Mouse (Mus musculus): ENCODE results near the gene Mfsd12.

Gene Mfsd12

DNA sequence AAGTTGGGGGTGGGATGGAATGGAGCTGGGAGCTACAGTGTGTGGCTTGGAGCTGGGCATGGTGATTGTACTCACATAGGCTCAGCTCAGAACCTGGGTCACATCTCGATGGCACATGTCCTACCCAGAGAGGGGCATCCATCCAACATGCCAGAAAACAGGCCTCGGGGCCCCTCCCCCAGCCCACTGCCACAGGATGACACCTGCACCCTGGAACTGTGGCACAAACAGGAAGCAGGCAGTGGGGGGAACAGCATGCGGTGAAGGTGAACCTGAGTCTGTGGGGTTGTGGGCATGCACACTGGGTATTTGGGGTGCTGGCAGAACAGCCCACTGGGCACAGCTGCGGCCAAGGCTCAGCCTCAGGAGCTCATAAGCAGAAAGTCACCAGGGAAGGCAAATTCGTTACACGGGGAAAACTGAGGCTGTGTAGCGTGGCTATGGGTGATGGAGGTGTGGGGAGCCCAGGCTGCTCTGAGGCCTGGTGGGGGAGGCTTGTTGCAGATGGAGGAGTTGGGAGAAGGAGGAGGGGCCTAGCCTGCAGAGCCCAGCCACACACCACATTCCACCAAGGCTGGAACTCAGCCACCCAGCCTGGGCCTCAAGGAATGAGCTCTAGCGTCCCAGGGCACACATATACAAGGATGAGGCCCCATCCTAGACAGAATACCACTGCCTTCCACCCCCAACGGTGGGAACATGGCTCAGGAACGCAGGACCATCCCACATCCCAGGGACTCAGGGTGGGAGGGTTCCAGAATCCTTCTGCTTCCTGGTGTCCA, 27.9 kb upstream of the Mfsd12 start:
- DNase-seq: no peak

DNA sequence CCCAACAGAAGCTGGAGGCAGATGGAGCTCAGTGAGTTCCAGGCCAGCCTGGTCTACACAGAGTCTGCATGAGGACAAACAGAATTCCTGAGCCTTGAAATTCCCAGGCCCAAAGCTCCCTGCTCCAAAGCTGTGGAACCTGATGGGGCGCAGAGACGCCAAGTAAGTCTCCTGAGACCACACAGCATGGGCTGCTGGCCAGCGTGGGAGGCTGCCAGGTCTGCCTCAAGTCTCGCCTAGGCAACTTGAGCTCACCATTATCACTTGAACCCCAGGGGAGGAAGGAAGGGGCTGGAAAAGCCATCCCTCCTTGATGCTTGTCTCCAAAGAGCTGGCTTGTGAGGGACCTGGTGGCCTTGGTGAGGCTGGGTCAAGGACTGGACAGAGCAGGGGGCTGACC, 27.3 kb upstream of the Mfsd12 start:
- no peak for DNase-seq

DNA sequence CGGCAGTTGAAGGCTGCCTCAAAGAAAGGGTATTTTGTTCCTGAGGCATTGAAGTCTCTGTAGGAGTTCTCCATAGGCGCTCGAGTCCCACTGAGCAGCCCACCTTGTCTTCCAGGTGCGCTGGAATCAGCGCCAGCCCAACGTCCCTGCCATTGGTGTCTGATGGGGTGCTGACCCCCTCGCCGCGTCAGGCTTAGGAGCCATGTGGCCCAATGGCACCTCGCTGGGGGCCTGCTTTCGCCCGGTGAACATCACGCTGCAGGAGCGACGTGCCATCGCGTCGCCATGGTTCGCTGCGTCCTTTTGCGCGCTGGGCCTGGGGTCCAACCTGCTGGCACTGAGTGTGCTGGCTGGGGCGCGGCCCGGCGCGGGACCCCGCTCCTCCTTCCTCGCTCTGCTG, 25.0 kb upstream of the Mfsd12 start:
- no peak for DNase-seq

DNA sequence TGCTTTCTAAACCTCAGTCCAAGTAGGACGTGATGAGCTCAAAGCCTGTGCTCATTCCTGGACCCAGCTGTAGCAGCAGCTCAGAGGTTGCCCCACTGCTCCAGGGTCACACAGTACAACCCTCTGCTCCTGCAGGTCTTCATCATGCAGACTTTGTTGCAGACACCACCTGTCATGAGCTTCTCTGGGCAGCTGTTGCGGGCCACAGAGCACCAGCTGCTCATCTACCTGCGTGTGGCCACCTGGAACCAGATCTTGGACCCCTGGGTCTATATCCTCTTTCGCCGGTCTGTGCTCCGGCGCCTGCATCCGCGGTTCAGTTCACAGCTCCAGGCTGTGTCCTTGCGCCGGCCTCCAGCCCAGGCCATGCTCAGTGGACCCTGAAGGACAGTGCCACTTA, 23.0 kb upstream of the Mfsd12 start:
- no peak for DNase-seq

DNA sequence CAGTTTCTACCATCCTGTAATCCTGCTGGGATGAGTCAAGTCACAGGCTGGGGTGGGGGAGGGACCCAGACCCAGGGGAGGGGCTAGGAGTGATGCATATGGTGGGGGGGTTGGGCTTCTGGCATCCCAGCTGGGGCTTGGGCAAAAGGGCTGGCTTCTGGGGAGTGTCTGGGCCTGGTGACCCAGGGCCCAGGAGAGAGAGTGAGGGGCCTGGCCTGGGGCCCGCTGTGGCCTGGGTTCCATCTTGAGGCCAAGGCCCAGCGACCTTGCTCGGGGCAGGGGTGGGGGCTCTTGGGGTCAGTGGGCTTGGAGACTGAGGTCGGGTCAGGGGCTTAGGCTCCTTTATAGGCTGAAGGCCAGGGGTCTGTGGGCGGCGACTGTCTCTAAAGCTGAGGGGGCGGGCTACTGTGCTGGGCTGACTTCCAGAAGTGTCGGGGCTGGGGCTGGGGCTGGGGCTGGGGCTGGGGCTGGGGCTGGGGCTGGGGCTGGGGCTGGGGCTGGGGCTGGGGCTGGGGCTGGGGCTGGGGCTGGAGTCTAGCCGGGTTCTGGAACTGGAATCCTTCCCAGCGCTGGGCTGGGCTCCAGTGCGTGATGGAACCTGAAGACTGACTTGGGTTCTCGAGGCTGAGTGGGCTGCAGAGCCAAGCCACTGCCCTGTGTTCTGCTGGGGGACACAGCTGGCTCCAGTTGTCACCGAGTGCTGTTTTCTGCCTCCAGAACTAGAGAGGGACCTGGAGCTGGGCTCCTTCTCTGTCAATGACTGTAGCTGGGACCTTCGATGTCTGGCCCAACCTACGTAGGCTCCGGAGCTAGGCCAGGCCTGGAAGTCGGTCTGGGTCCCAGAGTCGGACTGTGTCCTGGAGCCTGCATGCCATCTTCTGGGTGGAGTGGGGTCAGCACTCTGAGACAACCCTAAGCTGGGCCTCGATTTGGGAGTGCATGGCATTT, 21.6 kb upstream of the Mfsd12 start:
- DNase-seq: no peak

DNA sequence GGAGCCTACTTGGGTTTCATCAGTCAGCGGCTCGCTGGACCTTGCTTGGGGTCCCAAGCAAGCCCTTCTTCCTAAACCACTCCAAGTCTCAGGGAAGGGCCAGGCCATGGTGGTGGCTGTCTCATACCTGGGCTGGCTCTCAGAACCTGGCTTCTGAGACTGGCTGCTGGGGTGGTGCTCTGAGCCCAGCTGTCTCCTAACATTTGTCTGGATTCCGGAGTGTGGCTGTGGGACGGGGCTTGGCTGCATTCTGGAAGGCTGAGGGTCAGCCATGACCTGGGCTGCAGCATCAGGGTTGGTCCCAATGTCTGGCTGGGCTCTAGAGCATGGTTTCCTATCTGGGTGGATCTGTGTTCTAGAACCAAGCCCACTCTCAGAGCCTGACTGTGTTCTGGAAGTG, 20.7 kb upstream of the Mfsd12 start:
- no peak for DNase-seq

DNA sequence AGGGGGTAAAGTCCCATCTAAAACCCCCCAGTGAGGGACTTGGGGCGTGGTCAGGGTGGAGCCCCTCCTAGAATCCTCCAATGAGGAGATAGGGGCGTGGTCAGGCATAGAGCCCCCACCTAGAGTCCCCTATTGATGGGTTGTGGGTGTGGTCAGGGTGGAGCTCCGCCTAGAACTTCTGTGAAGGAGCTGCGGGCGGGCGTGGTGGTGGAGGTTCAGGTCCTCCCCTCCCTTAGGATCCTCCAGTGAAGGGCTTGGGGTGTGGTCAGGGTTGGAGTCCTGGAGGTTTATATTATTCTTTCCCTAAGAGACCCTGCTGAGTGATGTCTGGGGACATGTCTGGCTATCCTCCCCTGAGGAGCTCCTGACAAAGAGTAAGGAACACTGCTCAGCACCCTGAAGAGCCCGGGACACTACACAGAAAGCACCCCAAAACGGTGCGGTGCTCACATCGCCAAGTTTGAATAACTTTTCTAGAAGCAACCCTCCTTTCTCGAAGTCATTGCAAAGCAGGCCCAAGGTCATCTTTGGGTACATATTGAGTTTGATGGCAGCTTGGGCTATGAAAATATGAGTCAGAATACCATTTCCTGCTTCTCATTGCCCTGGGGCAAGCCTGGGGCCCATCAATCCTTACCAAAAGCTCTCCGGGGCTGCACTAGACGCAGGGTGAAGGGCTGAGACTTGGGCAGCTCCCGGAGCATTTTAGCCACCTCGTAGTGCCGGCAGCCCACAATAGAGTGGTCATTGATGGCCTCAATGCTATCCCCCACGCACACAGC, 16.5 kb upstream of the Mfsd12 start:
- no peak for DNase-seq

DNA sequence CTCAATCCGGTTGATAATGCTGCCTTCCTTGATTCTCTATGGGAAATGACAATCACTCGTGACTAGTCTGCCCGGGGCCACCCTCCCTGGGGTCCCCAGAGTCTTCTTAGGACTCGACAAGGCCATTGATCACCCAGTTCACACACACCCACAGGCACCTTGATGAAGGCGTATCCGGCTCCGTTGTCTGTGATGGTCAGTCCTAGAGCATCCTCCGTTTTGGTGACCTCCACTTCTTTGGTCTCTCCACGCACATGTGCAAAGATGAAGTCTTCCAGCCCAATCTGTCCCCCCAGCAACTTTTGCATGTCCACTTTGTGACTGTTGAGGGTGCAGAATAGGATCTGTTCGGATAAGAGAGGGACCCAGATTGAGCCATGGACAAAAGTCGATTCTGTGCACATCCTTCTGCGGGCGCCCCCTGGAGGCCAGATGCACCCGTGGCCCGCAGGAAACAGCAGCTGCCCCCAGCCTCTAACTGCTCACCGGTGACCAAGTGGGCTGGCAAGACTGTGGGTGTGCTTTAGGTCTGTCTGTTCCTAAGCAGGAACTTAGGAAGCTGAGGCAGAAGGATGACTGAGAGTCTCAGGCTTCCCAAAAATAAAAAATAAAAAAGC, 15.8 kb upstream of the Mfsd12 start:
- DNase-seq: peak; percentile 63 to 79

DNA sequence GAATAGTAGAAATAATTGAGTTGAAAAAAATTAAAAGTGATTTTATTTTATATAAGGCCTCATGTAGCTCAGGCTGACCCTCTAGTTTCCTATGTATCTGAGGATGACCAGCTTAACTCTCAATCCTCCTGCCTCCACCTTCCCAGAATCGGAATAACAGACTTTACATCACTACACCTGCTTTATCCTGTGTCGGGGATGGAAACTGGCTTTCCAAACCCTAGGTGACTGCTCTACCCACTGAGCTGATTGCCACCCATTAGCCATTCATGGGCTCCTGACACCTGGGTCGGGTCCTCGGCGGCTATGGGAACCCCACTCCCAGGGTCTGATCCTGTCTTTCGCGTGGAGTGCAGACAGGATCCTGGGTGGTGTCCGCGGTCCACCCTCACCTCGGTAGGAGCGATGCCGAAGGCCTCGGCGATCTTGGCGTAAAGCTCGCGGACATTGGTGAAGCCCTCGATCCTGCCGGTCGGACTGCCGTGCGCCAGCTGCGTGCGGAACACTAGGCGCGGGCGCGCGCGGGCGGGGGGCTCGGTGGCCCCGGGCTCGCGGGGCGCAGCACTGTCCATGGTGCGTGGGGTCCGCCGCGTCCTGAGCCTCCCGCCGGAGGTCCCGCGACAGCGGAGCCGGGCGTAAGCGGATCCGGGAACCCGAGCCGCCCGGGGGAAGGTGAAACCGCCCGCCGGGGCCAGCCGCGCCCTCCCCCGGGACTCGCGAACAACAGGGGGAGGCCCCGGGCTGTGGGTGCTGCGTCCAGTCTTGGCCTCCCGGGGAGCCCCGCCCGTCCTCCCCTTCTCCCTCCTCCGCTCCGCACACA, 14.4 kb upstream of the Mfsd12 start, which contains the start of gene Gipc3:
Gene Gipc3, minus strand, starts transcription at position 581 of the 820 bp plus-strand sequence.
- DNase-seq: no peak

DNA sequence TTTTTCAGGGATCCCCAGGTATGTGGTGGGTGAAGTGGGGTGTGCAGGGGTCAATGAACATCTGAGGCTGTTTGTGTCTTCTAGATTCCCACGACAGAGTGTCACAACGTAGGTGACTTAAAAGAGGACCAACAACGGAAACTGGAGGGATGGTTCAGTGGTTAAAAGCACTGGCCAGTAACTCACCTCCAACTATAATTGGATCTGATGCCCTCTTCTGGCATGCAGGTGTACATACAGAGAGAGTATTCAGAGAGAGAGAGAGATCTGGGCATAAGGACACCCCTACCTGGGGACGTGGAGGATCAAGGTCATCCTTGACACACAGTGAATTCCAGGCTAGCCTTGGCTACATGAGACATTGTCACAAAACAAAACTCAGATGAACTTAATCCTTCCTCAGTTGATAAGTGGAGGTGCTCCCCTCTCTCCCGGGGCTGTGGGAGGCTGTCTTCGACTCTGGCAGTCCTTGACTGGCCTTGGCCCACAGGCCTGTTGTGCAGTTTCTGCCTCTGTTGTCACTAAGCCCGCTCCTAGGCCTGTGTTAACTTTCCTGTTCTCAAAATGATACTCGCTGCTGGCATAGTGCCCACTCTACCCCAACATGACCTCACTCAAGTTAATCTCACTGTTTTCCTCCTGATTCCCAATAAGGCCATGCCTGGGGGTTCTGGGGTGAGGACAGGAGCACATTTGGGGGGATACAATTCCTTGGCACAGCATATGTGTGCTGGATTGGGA, 12.7 kb upstream of the Mfsd12 start:
- DNase-seq: no peak

DNA sequence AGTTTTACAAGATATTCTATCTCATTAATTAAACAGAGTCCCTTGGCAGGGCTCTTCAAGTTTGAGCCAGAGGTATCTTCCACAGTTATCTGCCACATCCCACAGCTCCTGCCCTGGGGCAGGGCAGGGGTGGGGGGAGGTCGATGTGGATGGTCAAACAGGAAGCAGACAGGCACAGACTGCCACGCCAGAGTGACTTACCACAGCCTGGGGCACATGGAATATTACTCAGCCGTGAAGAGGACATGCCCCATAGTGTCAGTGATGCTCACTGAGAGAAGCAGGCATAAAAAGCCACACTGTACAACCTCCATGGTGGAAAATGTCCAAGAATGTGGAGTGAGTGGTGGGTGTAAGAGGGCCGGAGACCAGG, 12.1 kb upstream of the Mfsd12 start:
- no peak for DNase-seq

DNA sequence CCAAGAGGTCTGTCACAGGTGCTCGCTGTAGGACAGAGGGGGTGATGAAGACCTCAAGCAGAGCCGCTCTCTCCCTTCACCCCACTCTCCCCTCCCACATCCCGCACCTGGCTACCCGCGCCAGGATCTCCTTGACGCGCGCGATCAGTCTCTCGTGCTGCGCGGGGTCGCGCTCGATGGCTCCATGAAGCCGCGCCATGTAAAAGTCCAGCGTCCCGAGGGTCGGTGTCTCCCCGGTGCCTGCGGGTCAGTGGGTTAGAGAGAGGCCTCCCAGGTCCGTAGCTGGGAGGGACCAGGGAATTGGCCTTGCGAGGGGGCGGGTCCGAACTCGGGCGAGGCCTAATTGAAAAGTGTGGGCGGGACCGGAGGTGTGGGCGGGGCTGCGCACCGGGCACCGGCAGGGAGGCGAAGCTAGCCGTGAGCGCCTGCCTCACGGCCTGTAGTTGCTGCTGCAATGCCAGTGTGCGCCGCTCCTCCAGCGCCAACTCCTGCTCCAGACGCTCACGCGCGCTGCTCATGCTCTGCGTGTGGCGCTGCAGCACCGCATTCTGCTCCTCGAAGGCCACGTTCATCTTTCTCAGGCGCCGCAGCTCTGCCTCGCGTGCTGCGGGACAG, 10.7 kb upstream of the Mfsd12 start:
- DNase-seq: no peak

DNA sequence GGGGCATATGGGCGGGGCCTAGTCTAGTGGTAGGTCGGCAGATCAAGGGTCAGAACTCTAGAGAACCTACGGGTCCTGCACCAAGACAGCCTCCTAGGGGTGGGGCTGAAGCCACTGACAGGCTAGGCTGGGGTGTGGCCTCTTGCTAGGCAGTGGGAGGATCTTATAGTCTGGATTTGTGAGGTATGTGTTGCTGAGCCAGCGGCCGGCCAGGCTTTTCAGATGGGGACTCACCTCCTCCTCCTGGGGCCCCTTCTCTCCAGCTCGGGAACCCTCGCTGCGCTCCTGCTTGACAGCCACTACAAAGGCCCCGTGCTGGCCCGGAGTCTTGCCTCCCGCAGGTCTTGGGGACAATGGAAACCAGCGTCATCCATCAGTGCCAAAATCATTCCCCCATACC, 8.1 kb upstream of the Mfsd12 start:
- no peak for DNase-seq

DNA sequence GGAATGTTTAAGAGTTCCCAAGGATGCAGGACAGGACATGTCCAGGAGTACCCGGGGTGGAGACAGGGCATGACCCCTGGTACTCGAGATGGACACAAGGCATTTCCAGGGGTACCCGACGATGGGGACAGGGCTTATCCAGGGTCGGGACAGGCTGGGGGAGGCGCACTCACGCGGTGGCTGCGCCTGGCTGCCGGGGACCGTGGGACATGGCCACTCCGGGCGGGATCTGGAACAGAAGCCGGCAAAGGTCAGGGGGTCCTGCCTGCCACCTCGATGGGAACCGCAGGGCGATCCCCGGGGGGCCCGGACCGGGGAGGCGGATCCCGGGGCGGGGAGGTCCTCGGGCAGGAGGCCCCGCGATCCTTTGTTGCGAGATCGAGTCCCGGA, 7.3 kb upstream of the Mfsd12 start:
- no peak for DNase-seq

DNA sequence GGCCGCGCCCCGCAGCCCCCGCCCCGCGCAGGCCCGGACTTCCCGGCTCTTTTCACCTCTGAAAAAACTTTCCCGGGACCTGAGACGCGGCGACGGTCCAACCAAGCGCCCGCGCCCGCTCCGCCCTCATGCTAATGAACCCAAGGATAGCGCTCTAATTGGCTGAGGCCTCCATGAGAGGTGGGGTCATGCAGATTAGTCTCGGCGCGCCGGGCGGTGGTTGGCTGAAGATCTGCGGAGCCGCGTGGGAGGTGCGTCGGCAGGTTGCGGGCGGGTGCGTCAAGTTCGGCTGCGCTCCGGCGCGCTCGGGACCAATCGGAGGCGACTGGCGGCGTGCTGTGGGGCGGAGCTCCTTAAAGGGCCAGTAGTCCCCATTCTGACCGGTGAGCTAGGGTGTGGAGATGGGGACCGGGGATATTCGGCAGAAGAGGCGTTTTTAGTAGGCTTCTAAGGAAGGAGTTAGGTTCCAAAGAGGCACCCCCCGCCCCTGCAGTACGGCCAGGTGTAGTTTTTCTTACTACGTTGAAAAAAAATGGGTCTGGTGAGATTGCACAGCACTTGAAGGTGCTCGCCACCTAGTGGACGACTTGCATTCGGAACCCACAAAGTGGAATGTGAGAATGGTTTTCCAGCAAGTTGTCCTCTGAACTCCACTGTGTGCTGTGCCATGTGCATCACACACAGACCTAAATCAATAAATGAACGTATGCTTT, 6.8 kb upstream of the Mfsd12 start, which contains the start of gene Hmg20b:
Gene Hmg20b, minus strand, starts transcription at position 130 of the 713 bp plus-strand sequence.
- DNase-seq: peak; percentile 99 to 100

DNA sequence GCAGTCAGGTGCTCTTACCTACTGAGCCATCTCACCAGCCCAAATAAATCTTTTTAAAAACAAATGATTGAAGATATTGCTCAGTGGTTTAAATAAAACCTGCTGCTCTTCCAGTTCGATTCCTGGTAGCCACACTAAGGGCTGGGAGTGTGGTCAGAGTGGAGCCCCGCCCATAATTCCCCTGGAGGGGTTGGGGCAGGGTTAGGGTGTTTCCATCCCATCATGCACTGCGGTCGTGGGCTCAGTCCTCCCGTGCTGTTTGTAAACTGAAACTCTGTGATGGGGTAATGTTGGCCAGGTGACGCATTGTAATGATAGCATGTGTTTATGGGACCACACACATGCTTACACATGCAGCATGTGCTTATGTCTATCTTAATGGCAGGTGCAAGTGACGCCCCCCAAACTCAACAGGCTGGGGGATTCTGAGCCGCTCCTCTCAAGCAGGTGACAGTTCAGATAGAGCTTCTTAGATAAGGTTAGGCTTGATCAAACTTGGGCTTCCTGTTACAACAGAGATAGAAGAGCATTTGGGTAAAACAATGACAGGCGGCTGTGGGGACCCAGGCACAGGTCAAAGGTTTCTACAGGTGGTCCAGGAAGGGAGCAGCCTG, 5.5 kb upstream of the Mfsd12 start:
- no peak for DNase-seq

DNA sequence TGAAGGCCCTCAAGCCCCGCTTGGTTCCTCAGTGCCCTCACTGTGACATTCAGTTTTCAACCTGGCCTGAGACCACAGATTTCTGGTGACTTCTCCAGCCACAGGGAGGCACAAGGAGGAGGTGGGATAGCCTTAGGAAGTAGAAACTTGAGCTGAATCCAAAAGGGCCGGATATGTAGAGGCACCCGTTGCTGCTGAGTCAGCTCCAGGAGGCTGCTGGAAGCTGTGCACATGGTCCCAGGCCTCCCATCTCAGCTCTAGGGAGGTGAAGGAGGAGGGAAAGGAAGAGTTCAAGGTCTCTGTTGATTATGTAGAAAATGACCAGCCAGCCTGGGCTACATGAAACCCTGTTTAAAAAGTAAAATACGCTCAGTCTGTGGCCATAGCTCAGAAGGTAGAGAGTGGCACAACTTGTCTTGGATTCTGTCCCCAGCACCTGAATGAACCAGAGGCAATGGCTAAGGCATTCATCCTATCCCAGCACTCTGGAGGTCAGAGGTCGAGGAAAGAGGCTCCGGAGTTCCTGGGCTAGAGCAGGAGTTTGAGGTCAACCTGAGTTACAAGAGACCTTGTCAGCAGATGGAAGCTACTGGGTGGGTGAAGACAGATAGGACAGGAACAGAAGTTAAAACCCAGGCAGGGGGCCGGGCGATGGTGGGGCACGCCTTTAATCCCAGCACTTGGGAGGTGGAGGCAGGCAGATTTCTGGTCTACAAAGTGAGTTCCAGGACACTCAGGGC, 2.4 kb upstream of the Mfsd12 start:
- DNase-seq: no peak

DNA sequence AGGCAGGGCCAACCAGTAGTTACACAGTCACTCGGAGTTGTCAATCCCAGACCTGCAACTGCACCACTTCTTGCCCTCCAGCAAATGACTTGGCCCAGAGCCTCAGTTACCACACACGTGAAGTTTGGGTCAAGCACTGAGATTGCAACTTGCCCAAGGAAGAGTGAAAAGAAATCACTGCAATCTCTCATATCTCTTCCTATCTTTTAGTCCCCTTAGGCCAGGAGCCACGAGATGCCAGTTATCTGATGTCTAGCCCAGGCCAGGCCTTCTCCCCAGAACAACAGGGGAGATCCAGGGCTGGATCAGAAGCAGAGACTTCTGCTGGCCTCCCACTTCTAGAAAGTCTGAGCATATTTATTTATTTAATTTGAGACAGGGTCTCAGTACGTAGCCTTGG, 1.8 kb upstream of the Mfsd12 start:
- DNase-seq: no peak

Measured in cerebellum, adult 18-20 months (tissue).